Mouse (Mus musculus) stomach, postnatal 0 days (tissue): ENCODE measurements at regions not wholly inside any gene's neighbourhood (a gene's known extent, or its start where the extent isn't known, plus 50 kb on each side); places are given as distances from the start of the nearest gene placed in this dataset.

Experiments used
- CTCF ChIP-seq: IDR thresholded peaks from 2 replicates; pipeline ENCODE4 v1.5.1; 2016; ENCODE audit warnings: antibody characterized with exemption, low read depth, mild to moderate bottlenecking, moderate library complexity
- EP300 ChIP-seq: optimal IDR thresholded peaks from 2 replicates; pipeline ENCODE3; 2016; ENCODE audit warnings: antibody characterized with exemption

- no peak for TF ChIP-seq CTCF
- no peak for TF ChIP-seq EP300
These were observed 712.7 kb downstream of the Gm826 start for GRCm38 (mm10) chr2:159621261-159621660.
